Mouse (Mus musculus): ENCODE measurements around the gene Ubr3.
"Not testable (repeated sequence)": the region's sequence is repeated elsewhere in the genome, so short reads cannot be mapped to it uniquely, and the experiment has no call there.

The Ubr3 gene

GRCm38 (mm10) chr2:69907394-69907793 lies 10.3 kb downstream of the Ubr3 start:
- DNase-seq (ENCODE audit: extremely low spot score, low spot score): not testable (repeated sequence)

- DNase-seq (ENCODE audit: extremely low spot score, low spot score): no peak
Observed at GRCm38 (mm10) chr2:69912801-69913200, 15.8 kb downstream of the Ubr3 start.

- DNase-seq (ENCODE audit: extremely low spot score, low spot score): no peak
Observed at GRCm38 (mm10) chr2:69917301-69917700, 20.3 kb downstream of the Ubr3 start.

GRCm38 (mm10) chr2:69924943-69925342 lies 27.9 kb downstream of the Ubr3 start:
- DNase-seq (ENCODE audit: extremely low spot score, low spot score): no peak

- no peak for DNase-seq (ENCODE audit: extremely low spot score, low spot score)
Observed at GRCm38 (mm10) chr2:69936331-69936730, 39.3 kb downstream of the Ubr3 start.

GRCm38 (mm10) chr2:69939226-69939625 lies 42.2 kb downstream of the Ubr3 start:
- no peak for DNase-seq (ENCODE audit: extremely low spot score, low spot score)

GRCm38 (mm10) chr2:69939649-69940048 lies 42.6 kb downstream of the Ubr3 start:
- DNase-seq (ENCODE audit: extremely low spot score, low spot score): no peak

GRCm38 (mm10) chr2:69941391-69942030 lies 44.5 kb downstream of the Ubr3 start:
- DNase-seq (ENCODE audit: extremely low spot score, low spot score): peak; percentile 23

- DNase-seq (ENCODE audit: extremely low spot score, low spot score): no peak
Observed at GRCm38 (mm10) chr2:69952849-69953248, 55.8 kb downstream of the Ubr3 start.

- no peak for DNase-seq (ENCODE audit: extremely low spot score, low spot score)
Observed at GRCm38 (mm10) chr2:69955635-69956034, 58.6 kb downstream of the Ubr3 start.

- no peak for DNase-seq (ENCODE audit: extremely low spot score, low spot score)
Observed at GRCm38 (mm10) chr2:69957622-69958021, 60.6 kb downstream of the Ubr3 start.

GRCm38 (mm10) chr2:69974896-69975295 lies 77.8 kb downstream of the Ubr3 start:
- no peak for DNase-seq (ENCODE audit: extremely low spot score, low spot score)

- no peak for DNase-seq (ENCODE audit: extremely low spot score, low spot score)
Observed at GRCm38 (mm10) chr2:69989224-69989623, 92.2 kb downstream of the Ubr3 start.

- no peak for DNase-seq (ENCODE audit: extremely low spot score, low spot score)
Observed at GRCm38 (mm10) chr2:69990647-69991046, 93.6 kb downstream of the Ubr3 start.

GRCm38 (mm10) chr2:69994082-69994736 lies 97.2 kb downstream of the Ubr3 start:
- DNase-seq (ENCODE audit: extremely low spot score, low spot score): not testable (repeated sequence)

GRCm38 (mm10) chr2:69994779-69995178 lies 97.7 kb downstream of the Ubr3 start:
- DNase-seq (ENCODE audit: extremely low spot score, low spot score): no peak

- DNase-seq (ENCODE audit: extremely low spot score, low spot score): no peak
Observed at GRCm38 (mm10) chr2:69999097-69999770, 102.2 kb downstream of the Ubr3 start.

- DNase-seq (ENCODE audit: extremely low spot score, low spot score): no peak
Observed at GRCm38 (mm10) chr2:70000316-70000715, 103.3 kb downstream of the Ubr3 start.

- DNase-seq (ENCODE audit: extremely low spot score, low spot score): no peak
Observed at GRCm38 (mm10) chr2:70006492-70006891, 109.4 kb downstream of the Ubr3 start.

GRCm38 (mm10) chr2:70012941-70013340 lies 115.9 kb downstream of the Ubr3 start:
- DNase-seq (ENCODE audit: extremely low spot score, low spot score): no peak

- no peak for DNase-seq (ENCODE audit: extremely low spot score, low spot score)
Observed at GRCm38 (mm10) chr2:70018236-70018635, 121.2 kb downstream of the Ubr3 start.

GRCm38 (mm10) chr2:70024454-70024853 lies 127.4 kb downstream of the Ubr3 start:
- peak; percentile 4 for DNase-seq (ENCODE audit: extremely low spot score, low spot score)

- DNase-seq (ENCODE audit: extremely low spot score, low spot score): no peak
Observed at GRCm38 (mm10) chr2:70025711-70026110, 128.7 kb downstream of the Ubr3 start.
